In the genomic region with DNA sequence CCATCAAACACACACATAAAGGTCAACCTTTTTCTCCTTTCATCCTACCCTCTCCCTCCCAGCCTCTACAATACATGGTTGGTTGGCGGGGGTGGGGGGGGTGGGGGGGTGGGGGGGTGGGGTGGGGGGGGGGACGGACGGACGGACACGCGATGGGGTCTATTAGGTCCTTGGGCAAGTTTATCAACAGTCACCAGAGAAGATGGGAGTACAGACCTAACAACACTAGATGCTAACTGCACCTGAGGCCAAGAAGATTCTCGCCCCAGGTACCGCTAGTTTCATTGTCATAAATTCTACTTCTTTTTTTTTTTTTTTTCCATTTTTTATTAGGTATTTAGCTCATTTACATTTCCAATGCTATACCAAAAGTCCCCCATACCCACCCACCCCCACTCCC, we compare ENCODE assay signal across 9 mouse cellular contexts. TPM values are rescaled to one million over a fixed set of nuclear protein-coding genes. Genes with fewer than 3 reads are reported as not detected.
DNase-seq lines count a peak whose midpoint lies in the region; ATAC-seq lines count a peak whose summit lies in the region.
"Had no signal": no experiment of that assay in that cellular context is flagged by ENCODE, and none has a peak within 500 bp of the region (broad histone marks: within the 10 kb centered on the region; RNA-seq: fewer than 3 reads in every experiment).

No protein-coding gene starts in this region.

- H3K4me2 ChIP-seq in lung, embryonic 15.5 days = peak overlapping the region; percentile 85
- peak overlapping the region; percentile 95 for H3K4me2 ChIP-seq in forebrain, embryonic 12.5 days
- no peak overlapping the region for H3K4me2 ChIP-seq in limb, embryonic 11.5 days (ENCODE audit: low read depth, severe bottlenecking)

- H3K27ac ChIP-seq in lung, embryonic 15.5 days = no peak overlapping the region
- H3K27ac ChIP-seq in forebrain, embryonic 12.5 days = no peak overlapping the region
- H3K27ac ChIP-seq in limb, embryonic 11.5 days (replicated peaks; ENCODE audit: low read depth, low read length) = no peak overlapping the region

- no peak for ATAC-seq in lung, embryonic 15.5 days (ENCODE audit: borderline replicate concordance, extremely low read depth, low FRiP score, low TSS enrichment)
- peak; percentile 47 for ATAC-seq in forebrain, embryonic 12.5 days (ENCODE audit: low FRiP score)
- ATAC-seq in limb, embryonic 11.5 days (ENCODE audit: insufficient number of reproducible peaks, low FRiP score, low TSS enrichment, low read depth) = peak; percentile 63; the same call in 1 of the 2 replicates

- peak overlapping the region; percentile 65 for H3K4me3 ChIP-seq in lung, embryonic 15.5 days
- H3K4me3 ChIP-seq in forebrain, embryonic 12.5 days (replicated peaks) = peak overlapping the region; percentile 57
- H3K4me3 ChIP-seq in limb, embryonic 11.5 days (ENCODE audit: low read depth, low read length) = no peak overlapping the region

- 55% methylated on average over 8 of the region's 8 CpGs for WGBS in lung, embryonic 15.5 days
- 86% methylated on average over 7 of the region's 8 CpGs for WGBS in forebrain, embryonic 12.5 days
- WGBS in limb, embryonic 11.5 days = 75% methylated on average over 8 of the region's 8 CpGs

- intact Hi-C loops in left cerebral cortex, postnatal 36 days (cut with DNase I) = no loop called here

- no peaks in the 10 kb centered on the region for H3K9me3 ChIP-seq in lung, embryonic 15.5 days
- no peaks in the 10 kb centered on the region for H3K9me3 ChIP-seq in forebrain, embryonic 12.5 days
- H3K9me3 ChIP-seq in limb, embryonic 11.5 days (ENCODE audit: control insufficient read depth, low read length) = no peaks in the 10 kb centered on the region

- DNase-seq in lung, adult 18-20 months = no peak
- DNase-seq in limb, embryonic 11.5 days (ENCODE audit: low spot score) = no peak
- peak; percentile 17 for DNase-seq in splenic B cell, adult 2 months (ENCODE audit: low read depth, low spot score)
- DNase-seq in embryo, embryonic 10.5 days (ENCODE audit: low spot score) = no peak
- no peak for DNase-seq in left cerebral cortex, postnatal 36 days (ENCODE audit: low spot score in 2 of 2)

- no peak overlapping the region for H3K9ac ChIP-seq in lung, embryonic 15.5 days
- H3K9ac ChIP-seq in forebrain, embryonic 12.5 days = no peak overlapping the region
- H3K9ac ChIP-seq in limb, embryonic 11.5 days (ENCODE audit: low read length) = no peak overlapping the region

- H3K27me3 ChIP-seq in lung, embryonic 15.5 days = no peaks in the 10 kb centered on the region
- H3K27me3 ChIP-seq in forebrain, embryonic 12.5 days = no peaks in the 10 kb centered on the region
- no peaks in the 10 kb centered on the region for H3K27me3 ChIP-seq in limb, embryonic 11.5 days (ENCODE audit: control insufficient read depth, insufficient read depth, low read length)
- no peaks in the 10 kb centered on the region for H3K27me3 ChIP-seq in splenic B cell, adult 2 months (ENCODE audit: control insufficient read depth, insufficient read depth, low read length, poor library complexity, severe bottlenecking)

- H3K4me1 ChIP-seq in lung, embryonic 15.5 days = 0 out of 2 replicates have a peak, but pooled peaks cover 5% of the 10 kb centered on the region
- peaks cover 5% of the 10 kb centered on the region for H3K4me1 ChIP-seq in forebrain, embryonic 12.5 days
- no peaks in the 10 kb centered on the region for H3K4me1 ChIP-seq in limb, embryonic 11.5 days (ENCODE audit: control insufficient read depth, insufficient read depth, low read length)

- H3K36me3 ChIP-seq in lung, embryonic 15.5 days = no peaks in the 10 kb centered on the region
- H3K36me3 ChIP-seq in forebrain, embryonic 12.5 days (replicated peaks) = no peaks in the 10 kb centered on the region
- H3K36me3 ChIP-seq in limb, embryonic 11.5 days (ENCODE audit: control insufficient read depth, insufficient read depth, low read length) = no peaks in the 10 kb centered on the region
- H3K36me3 ChIP-seq in splenic B cell, adult 2 months (ENCODE audit: control insufficient read depth, insufficient read depth, low read length, poor library complexity, severe bottlenecking) = no peaks in the 10 kb centered on the region

RNA-seq across cellular contexts. Expression of gene Pla2g10, which starts 23.2 kb away (rescaled TPM):
- 3.0 TPM in 2 replicates for polyA plus RNA-seq in lung, embryonic 15.5 days (2015; fragmentation: Nextera tagmentation; extraction: Ambion mirVana)
- polyA plus RNA-seq in forebrain, embryonic 12.5 days (2016; fragmentation: Nextera tagmentation; extraction: Ambion mirVana) = 0.17 and 0.23 TPM in 2 replicates
- not detected in 2 replicates for polyA plus RNA-seq in limb, embryonic 11.5 days (2014; fragmentation: Nextera tagmentation; extraction: Ambion mirVana)
- not detected for total RNA-seq in left cerebral cortex, postnatal 36 days (2021)
- total RNA-seq: adrenal gland, postnatal 10 days; neutrophil, adult 5-6 weeks had no signal

RNA-seq across cellular contexts. Expression of gene Rrn3, which starts 26.5 kb away (rescaled TPM):
- polyA plus RNA-seq in lung, embryonic 15.5 days (2015; fragmentation: Nextera tagmentation; extraction: Ambion mirVana) = 59.2 and 60.1 TPM in 2 replicates
- polyA plus RNA-seq in forebrain, embryonic 12.5 days (2016; fragmentation: Nextera tagmentation; extraction: Ambion mirVana) = 114 and 118 TPM in 2 replicates
- 75.0 and 85.3 TPM in 2 replicates for polyA plus RNA-seq in limb, embryonic 11.5 days (2014; fragmentation: Nextera tagmentation; extraction: Ambion mirVana)
- 10 to 100 TPM; 46.9 to 47.6 TPM for total RNA-seq in left cerebral cortex, postnatal 36 days (2021)
